Mouse (Mus musculus): ENCODE measurements at regions not wholly inside any gene's neighbourhood (a gene's known extent, or its start where the extent isn't known, plus 50 kb on each side); places are given as distances from the start of the nearest gene placed in this dataset.

- no peak for TF ChIP-seq CTCF (IDR thresholded peaks at IDR 0.05; ENCODE audit: low read depth)
- TF ChIP-seq EP300 (IDR thresholded peaks at IDR 0.05; ENCODE audit: low read depth), result no peak
Observed at GRCm38 (mm10) chr5:119586391-119587058, 83.9 kb upstream of the Tbx3 start.
